Mouse (Mus musculus): ENCODE measurements around the gene Cops3. TPM values are rescaled to one million over a fixed set of nuclear protein-coding genes. Genes with fewer than 3 reads are reported as not detected.

Cops3 gene
- 10 to 100 TPM; 39.2 to 46.6 TPM for total RNA-seq (2023)

DNA sequence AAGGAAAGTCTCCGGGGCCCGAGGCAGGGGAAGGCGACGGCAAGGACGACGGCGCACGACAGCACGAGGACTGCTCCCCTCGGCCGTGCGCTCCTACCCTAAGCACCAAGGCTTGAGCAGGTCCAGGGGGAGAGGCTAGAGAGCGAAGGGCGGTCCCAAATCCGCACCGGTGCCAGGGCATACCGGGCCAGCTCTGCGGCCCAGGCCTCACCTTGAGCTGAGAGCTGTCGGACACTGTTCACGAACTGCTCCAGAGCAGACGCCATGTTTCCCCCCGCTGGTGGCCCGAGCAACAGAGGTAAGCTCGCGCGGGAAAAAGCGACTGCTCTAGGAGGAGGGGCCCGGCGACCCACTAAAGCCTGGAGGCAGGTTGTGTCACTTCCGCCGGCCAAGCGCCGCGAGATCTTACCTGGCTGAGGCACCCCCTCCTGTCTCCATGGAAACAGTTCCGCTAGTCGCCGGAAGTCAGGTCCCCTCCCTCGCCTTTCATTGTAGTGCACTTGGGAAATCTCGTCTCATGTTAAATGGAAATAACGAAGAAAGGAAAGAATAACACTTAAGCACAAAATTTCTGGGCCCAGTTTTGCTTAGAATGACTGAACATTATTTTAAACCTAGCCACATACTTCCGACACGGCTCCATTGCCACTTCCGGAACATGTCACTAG is at the start of gene Cops3:
Gene Cops3, minus strand, starts transcription at position 380 of the 668 bp plus-strand sequence.

DNA sequence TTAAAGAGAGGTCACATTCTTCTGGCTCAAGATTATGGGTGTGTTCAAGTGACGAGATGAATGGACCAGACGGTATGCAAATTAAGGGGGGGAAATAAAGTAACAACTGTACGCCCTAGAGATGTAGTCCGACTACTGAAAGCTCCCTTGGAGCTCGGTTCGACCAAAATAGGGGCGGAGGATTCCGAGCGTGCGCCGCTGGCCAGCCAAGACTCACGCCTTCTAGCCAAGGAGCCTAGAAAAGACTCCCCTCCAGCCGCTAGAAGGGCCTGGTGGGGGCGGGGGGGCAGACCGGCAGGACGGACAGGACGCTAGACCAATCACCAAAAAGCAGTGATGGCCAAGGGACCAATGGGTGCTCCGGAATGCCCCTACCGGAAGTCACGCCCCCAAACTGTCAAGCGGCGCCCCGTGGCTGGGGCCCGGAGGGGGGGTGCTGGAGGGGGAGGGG is 605 bp downstream of the Cops3 start, which contains the start of gene Nt5m:
Gene Nt5m, plus strand, starts transcription at position 440 of the 451 bp plus-strand sequence.

DNA sequence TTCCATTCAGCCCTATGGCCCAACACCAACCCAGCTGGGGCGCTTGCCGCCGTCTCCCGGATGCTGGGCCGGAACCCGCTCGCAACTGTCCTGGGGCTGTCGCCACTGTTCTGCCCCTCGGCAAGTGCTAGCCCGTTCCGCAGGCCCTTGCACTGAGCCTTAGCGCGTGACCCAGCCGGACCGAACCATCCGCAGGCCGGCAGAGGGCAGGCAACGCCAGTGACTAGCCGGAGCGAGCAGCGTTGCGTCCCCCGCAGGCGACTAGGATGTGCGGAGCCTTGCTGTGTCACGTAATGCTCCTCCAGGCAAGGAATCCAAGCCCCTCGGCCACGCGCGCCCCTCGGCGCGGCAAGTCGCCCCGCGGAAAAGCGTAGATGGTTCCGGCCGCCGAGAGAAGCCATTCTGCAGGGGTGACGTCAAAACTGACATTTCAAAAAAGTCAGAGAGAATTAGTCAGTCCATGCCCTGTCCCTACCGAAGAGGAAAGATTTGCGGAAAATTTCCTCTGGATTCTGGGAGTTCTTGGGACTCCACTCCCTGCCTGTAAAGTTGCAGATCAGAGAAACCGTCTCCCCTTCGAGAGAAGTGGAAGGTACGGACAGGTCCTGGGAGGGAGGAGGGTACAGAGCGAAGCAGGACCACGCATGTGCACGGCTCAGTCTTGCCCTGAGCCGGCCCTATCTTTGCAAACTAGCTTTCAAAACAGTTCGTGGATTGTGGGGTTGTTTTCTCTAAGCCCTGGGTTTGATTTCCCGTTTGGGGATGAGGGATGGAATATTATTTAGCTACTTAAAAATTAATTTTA is 29.8 kb downstream of the Cops3 start, which contains the start of gene Flcn:
Gene Flcn, minus strand, starts transcription at position 347 of the 805 bp plus-strand sequence.

DNA sequence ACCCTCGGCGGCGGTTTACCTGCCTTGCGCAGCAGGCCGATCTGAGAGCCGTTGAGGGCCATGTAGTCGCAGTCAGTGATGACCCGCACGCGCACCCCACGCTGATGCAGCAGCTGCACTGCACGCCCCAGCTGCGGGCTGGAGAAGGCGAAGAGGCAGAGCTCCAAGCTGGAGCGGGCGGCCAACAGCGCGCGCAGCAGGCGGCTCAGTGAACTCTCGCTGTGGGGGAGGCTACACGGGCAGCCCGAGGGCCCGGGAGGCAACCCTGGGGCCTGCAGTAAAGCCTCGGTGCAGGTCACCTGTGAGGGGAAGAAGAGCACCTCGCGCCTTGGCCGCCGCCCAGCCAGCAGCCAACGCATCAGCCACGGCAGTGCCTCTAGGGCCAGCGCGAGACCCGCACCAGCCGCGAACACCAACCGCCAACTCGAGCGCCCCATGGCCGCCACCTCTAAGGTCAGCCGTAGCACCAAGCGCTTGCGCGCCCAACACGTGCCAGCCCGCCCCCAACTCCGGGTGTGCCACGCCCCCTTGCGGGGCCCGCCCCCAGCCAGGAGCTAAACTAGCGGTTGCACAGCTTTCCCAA is 52.3 kb downstream of the Cops3 start, which contains the start of gene Pld6:
Gene Pld6, minus strand, starts transcription at position 447 of the 583 bp plus-strand sequence.

Other genes with a start within 250 kb of the Cops3 start
- gene Olfr223, start 246.5 kb downstream of the Cops3 start, total RNA-seq (2023), result not detected
- 10 to 100 TPM; 76.7 to 87.0 TPM for gene Mprip, start 178.5 kb downstream of the Cops3 start, total RNA-seq (2023)
- not detected for gene Pld6, start 52.2 kb downstream of the Cops3 start, total RNA-seq (2023)
- 10 to 100 TPM; 79.7 to 80.5 TPM for gene Flcn, start 29.8 kb downstream of the Cops3 start, total RNA-seq (2023)
- 10 to 100 TPM; 10.0 to 11.3 TPM for gene Nt5m, start 391 bp downstream of the Cops3 start, total RNA-seq (2023)
- gene Med9, start 108.4 kb upstream of the Cops3 start, total RNA-seq (2023), result 1 to 10 TPM; 6.4 to 6.9 TPM
- under 1 TPM in 1 of 2 experiments, not detected in 1; 0.39 TPM for gene Rasd1, start 125.1 kb upstream of the Cops3 start, total RNA-seq (2023)
- 1 to 10 TPM in 1 of 2 experiments, not detected in 1; 1.3 TPM for gene Pemt, start 206.7 kb upstream of the Cops3 start, total RNA-seq (2023)